Mouse (Mus musculus): ENCODE data around the gene Fam208b.

DNA sequence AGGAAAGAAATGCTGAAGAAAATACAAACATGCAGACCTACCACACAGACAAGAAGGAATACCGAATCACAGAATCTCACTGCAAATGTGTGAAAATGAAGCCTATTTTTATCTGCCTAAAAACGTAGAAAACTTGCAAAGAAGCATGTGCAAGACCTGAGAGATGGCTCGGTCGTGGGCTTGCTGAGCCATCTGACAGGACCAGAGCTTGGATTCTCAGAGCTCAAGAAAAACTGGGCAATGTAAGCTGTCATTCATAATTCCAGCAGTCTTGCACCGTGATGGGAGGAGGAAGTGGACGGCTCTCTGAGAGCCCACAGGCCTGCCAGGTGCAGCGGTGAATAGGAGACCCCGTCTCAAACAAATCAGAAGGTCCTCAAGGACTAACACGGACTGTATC lies 21.6 kb upstream of the Fam208b start:
- no peak for TF ChIP-seq CTCF (conservative IDR thresholded peaks at IDR 0.05 in 1 of 2, IDR thresholded peaks at IDR 0.05 in 1 of 2; ENCODE audit: low read depth in 2 of 2, low read length in 2 of 2)
- no peak for TF ChIP-seq POLR2AphosphoS2 (IDR thresholded peaks at IDR 0.05; ENCODE audit: low read depth, low read length)
- TF ChIP-seq NRF1 (IDR thresholded peaks at IDR 0.05; ENCODE audit: low read depth, low read length): no peak
- TF ChIP-seq IRF4 (IDR thresholded peaks at IDR 0.05; ENCODE audit: low read depth, low read length): no peak
- TF ChIP-seq ZMIZ1 (IDR thresholded peaks at IDR 0.05; ENCODE audit: low read depth, low read length): no peak
- no peak for TF ChIP-seq ZC3H11A (IDR thresholded peaks at IDR 0.05; ENCODE audit: low read depth, low read length)
- TF ChIP-seq USF1 (IDR thresholded peaks at IDR 0.05; ENCODE audit: low read depth, low read length): no peak
- TF ChIP-seq POLR2A (IDR thresholded peaks at IDR 0.05; ENCODE audit: low read depth, low read length): no peak
- TF ChIP-seq HCFC1 (IDR thresholded peaks at IDR 0.05; ENCODE audit: low read depth, low read length): no peak
- no peak for TF ChIP-seq EP300 (IDR thresholded peaks at IDR 0.05; ENCODE audit: low read length)
- no peak for TF ChIP-seq RCOR1 (conservative IDR thresholded peaks at IDR 0.05; ENCODE audit: low read depth, low read length)
- TF ChIP-seq E2F4 (IDR thresholded peaks at IDR 0.05; ENCODE audit: insufficient replicate concordance, low read depth, low read length): no peak
- TF ChIP-seq JUND (conservative IDR thresholded peaks at IDR 0.05; ENCODE audit: low read depth, low read length): no peak
- no peak for TF ChIP-seq MAX (IDR thresholded peaks at IDR 0.05; ENCODE audit: low read length)

Data from CH12.LX (cell line).